9 mouse cellular contexts compared by ENCODE assay signal in the genomic region with DNA sequence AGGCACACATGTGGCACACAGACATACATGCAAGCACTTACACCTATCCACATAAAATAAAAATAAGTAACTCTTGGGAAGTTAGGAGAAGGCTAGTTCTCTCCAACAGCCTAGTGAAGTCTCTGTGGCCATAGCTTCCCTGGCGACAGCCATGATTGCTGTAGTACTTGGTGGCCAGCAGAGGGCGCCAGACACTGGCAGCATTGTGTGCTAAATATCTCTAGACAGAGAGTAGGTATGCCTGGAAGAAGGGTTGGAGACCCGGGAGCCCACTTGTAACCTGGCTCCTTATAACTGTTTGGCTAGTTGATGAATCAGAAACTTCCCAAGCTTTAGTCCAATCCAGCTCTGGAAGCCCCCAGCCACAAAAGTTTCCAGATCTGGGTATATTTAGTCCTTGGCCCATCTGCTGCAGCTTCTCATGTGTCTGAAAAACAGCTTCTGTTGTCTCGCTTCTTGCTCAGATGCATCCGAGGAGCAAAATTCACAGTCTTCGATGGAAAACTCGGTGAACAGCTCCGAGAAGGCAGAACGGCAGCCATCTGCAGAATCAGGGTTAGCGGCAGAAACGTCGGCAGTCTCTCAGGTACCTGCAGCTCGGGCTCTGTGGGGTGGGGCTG. TPM values are rescaled to one million over a fixed set of nuclear protein-coding genes. Genes with fewer than 3 reads are reported as not detected.
DNase-seq lines count a peak whose midpoint lies in the region; ATAC-seq and TF ChIP-seq lines count a peak whose summit lies in the region.
"Had no signal": no experiment of that assay in that cellular context is flagged by ENCODE, and none has a peak within 500 bp of the region (broad histone marks: within the 10 kb centered on the region; RNA-seq: fewer than 3 reads in every experiment).

No protein-coding gene starts in this region.

- H3K36me3 ChIP-seq in heart, embryonic 10.5 days = peaks cover 83% of the 10 kb centered on the region

- peaks cover 11% of the 10 kb centered on the region for H3K4me1 ChIP-seq in heart, embryonic 10.5 days
- no peaks in the 10 kb centered on the region for H3K4me1 ChIP-seq in bone marrow, adult 2 months (ENCODE audit: control insufficient read depth, insufficient read depth, low read length)

- WGBS in heart, embryonic 10.5 days = 77% methylated on average over 13 of the region's 13 CpGs
- WGBS in bone marrow, adult 2 months = 76% methylated on average over 13 of the region's 13 CpGs

- intact Hi-C loops in heart, postnatal 10 days (cut with DNase I) = loop anchor here (5.0 kb wide), 2 partner anchors 82 to 117 kb away; partner anchors contain the start of gene Wdr66

- DNase-seq in heart, postnatal 10 days = peak; percentile 46 to 62
- no peak for DNase-seq in heart, embryonic 10.5 days (ENCODE audit: low spot score)
- peak; percentile 45 for DNase-seq in right cerebral cortex, adult 18-20 months
- no peak for DNase-seq in right cerebral cortex, postnatal 36 days (ENCODE audit: low spot score in 2 of 2)
- peak; percentile 75 for DNase-seq in induced T-regulatory cell, adult 2 months (ENCODE audit: low read depth)
- peak; percentile 75 for DNase-seq in naive thymus-derived CD4-positive, alpha-beta T cell, adult 2 months (ENCODE audit: low read depth)

- H3K9me3 ChIP-seq in heart, embryonic 10.5 days = no peaks in the 10 kb centered on the region
- H3K9me3 ChIP-seq: megakaryocyte, embryonic 14.5 days had no signal

- no peak for ATAC-seq in activated CD4-positive, CD25-positive, alpha-beta regulatory T cell, adult 4 months

- no peaks in the 10 kb centered on the region for H3K27me3 ChIP-seq in heart, embryonic 10.5 days (ENCODE audit: insufficient read depth, poor library complexity, severe bottlenecking)
- H3K27me3 ChIP-seq: megakaryocyte, embryonic 14.5 days had no signal

- no peak for TF ChIP-seq POLR2A in bone marrow, adult 2 months (IDR thresholded peaks at IDR 0.05; ENCODE audit: borderline replicate concordance, control insufficient read depth, low read depth, low read length)

- no peak overlapping the region for H3K4me3 ChIP-seq in heart, embryonic 10.5 days
- no peak overlapping the region for H3K4me3 ChIP-seq in bone marrow, adult 2 months (replicated peaks; ENCODE audit: control insufficient read depth, low read depth, low read length)
- H3K4me3 ChIP-seq: megakaryocyte, embryonic 14.5 days had no signal

- no peak overlapping the region for H3K27ac ChIP-seq in heart, embryonic 10.5 days
- no peak overlapping the region for H3K27ac ChIP-seq in bone marrow, adult 2 months (ENCODE audit: control insufficient read depth, insufficient read depth, low read depth, low read length, poor library complexity)

- TF ChIP-seq CTCF in bone marrow, adult 2 months (IDR thresholded peaks at IDR 0.05; ENCODE audit: control insufficient read depth, insufficient read depth, low read length) = peak; percentile 94

RNA-seq across cellular contexts. Expression of gene Bcl7a, which starts 25.3 kb away (rescaled TPM):
- 10 to 100 TPM; 11.9 to 14.2 TPM for total RNA-seq in heart, postnatal 10 days (2021)
- polyA plus RNA-seq in heart, embryonic 10.5 days (2016; fragmentation: Nextera tagmentation; extraction: Ambion mirVana) = 16.3 and 21.9 TPM in 2 replicates
- polyA plus RNA-seq in bone marrow, adult 2 months (2011; ENCODE audit: insufficient read depth, insufficient read length, low replicate concordance, missing spikeins) = 17.5 and 30.6 TPM in 2 replicates
- polyA plus RNA-seq in activated CD4-positive, CD25-positive, alpha-beta regulatory T cell, adult 4 months (2017; shearing (Covaris generic)) = 1 to 10 TPM; 5.3 to 6.0 TPM

RNA-seq across cellular contexts. Expression of gene Mlxip, which starts 25.6 kb away (rescaled TPM):
- 10 to 100 TPM; 24.7 to 26.3 TPM for total RNA-seq in heart, postnatal 10 days (2021)
- polyA plus RNA-seq in heart, embryonic 10.5 days (2016; fragmentation: Nextera tagmentation; extraction: Ambion mirVana) = 13.1 and 17.0 TPM in 2 replicates
- 23.6 and 51.4 TPM in 2 replicates for polyA plus RNA-seq in bone marrow, adult 2 months (2011; ENCODE audit: insufficient read depth, insufficient read length, low replicate concordance, missing spikeins)
- 10 to 100 TPM; 14.7 to 17.5 TPM for polyA plus RNA-seq in activated CD4-positive, CD25-positive, alpha-beta regulatory T cell, adult 4 months (2017; shearing (Covaris generic))

Comparison
In these comparisons a context has a peak if more than half of its experiments do, and no peak if none do; other contexts are left out.
1. DNase-seq: peak in heart, postnatal 10 days (2 of 2), right cerebral cortex, adult 18-20 months (single experiment), induced T-regulatory cell, adult 2 months (single experiment) and naive thymus-derived CD4-positive, alpha-beta T cell, adult 2 months (single experiment); none in heart, embryonic 10.5 days (single experiment) and right cerebral cortex, postnatal 36 days (0 of 2).